Mouse (Mus musculus) cerebellum, adult 2 months (tissue): Measurements from ENCODE around the gene Ptprq. TPM values are rescaled to one million over a fixed set of nuclear protein-coding genes. Genes with fewer than 3 reads are reported as not detected.

ENCODE experiments used
- DNase-seq, 2 experiments: peaks; one replicate each; pipeline ENCODE4 v3.0.0; 2021
- H3K27ac ChIP-seq: fragments of 200-500 bp; 2 replicates; pipeline ENCODE4 v1.5.1; 2012; ENCODE audit warnings: low read length, control low read depth, inconsistent platforms; ENCODE audit not compliant: insufficient read depth
- H3K27me3 ChIP-seq: fragments of 200-500 bp; 2 replicates; pipeline ENCODE4 v1.6.1; 2012; ENCODE audit warnings: inconsistent platforms, mild to moderate bottlenecking, low read length, moderate library complexity; ENCODE audit not compliant: control insufficient read depth, insufficient read depth
- H3K4me1 ChIP-seq: fragments of 200-500 bp; 2 replicates; pipeline ENCODE4 v1.6.1; 2011; ENCODE audit warnings: low read length; ENCODE audit not compliant: control insufficient read depth, insufficient read depth
- H3K4me3 ChIP-seq: fragments of 200-500 bp; replicated peaks from 2 replicates; pipeline ENCODE3; 2011; ENCODE audit warnings: mild to moderate bottlenecking, low read depth, low read length, control low read depth; ENCODE audit not compliant: insufficient read depth
- CTCF ChIP-seq: fragments of 200-500 bp; IDR thresholded peaks from 2 replicates; pipeline ENCODE4 v1.5.1; 2011; ENCODE audit warnings: low read depth, mild to moderate bottlenecking, control low read depth, low read length, moderate library complexity, borderline replicate concordance; ENCODE audit not compliant: insufficient read depth
- POLR2A ChIP-seq: fragments of 200-500 bp; IDR thresholded peaks from 2 replicates; pipeline ENCODE4 v1.6.1; 2011; ENCODE audit warnings: low read length, control low read depth, borderline replicate concordance; ENCODE audit not compliant: insufficient read depth
- WGBS: fragments of 180-500 bp; shearing (Covaris S2); methylation state at CpG from one replicate; pipeline ENCODE4 v1.1.7; 2018; 5-methylcytosine and 5-hydroxymethylcytosine counted together
- polyA plus RNA-seq: library from polyadenylated mRNA; depleted of rRNA; stranded (reverse); fragments of >200 nt; gene quantifications from 2 replicates; pipeline ENCODE4 v1.2.3, GENCODE M21; 2012

Gene Ptprq
- polyA plus RNA-seq, 1 experiment = 0.02 TPM

- Histone ChIP-seq H3K27me3 (no peaks in the 10 kb centered on the region), H3K4me1 (no peaks in the 10 kb centered on the region; the same call in 1 of the 2 replicates), H3K27ac (no peak overlapping the region), H3K4me3 (no peak overlapping the region)
- TF ChIP-seq CTCF (no peak), POLR2A (no peak)
- 44% methylated on average over 5 of the region's 5 CpGs for WGBS
- DNase-seq = peak in 1 of 2 experiments; percentile 20
Measured at GRCm38 (mm10) chr10:107519216-107519615, 200.6 kb downstream of the Ptprq start.

GRCm38 (mm10) chr10:107516641-107517040 is 203.2 kb downstream of the Ptprq start:
- H3K27me3 ChIP-seq = no peaks in the 10 kb centered on the region
- H3K4me1 ChIP-seq = no peaks in the 10 kb centered on the region; the same call in 1 of the 2 replicates
- DNase-seq = no peak
- 61% methylated on average over 7 of the region's 7 CpGs for WGBS
- no peak overlapping the region for H3K4me3 ChIP-seq
- no peak overlapping the region for H3K27ac ChIP-seq
- TF ChIP-seq POLR2A = no peak
- no peak for TF ChIP-seq CTCF

- DNase-seq = no peak
- TF ChIP-seq POLR2A = no peak
- no peak for TF ChIP-seq CTCF
- H3K4me3 ChIP-seq = no peak overlapping the region
- no peaks in the 10 kb centered on the region; the same call in 1 of the 2 replicates for H3K4me1 ChIP-seq
- 89% methylated on average over 7 of the region's 7 CpGs for WGBS
- no peaks in the 10 kb centered on the region for H3K27me3 ChIP-seq
- no peak overlapping the region for H3K27ac ChIP-seq
Measured at GRCm38 (mm10) chr10:107514735-107515134, 205.1 kb downstream of the Ptprq start.

GRCm38 (mm10) chr10:107506397-107506796 is 213.5 kb downstream of the Ptprq start:
- DNase-seq = no peak
- H3K27ac ChIP-seq = no peak overlapping the region
- 87% methylated on average over 2 of the region's 2 CpGs for WGBS
- no peak overlapping the region for H3K4me3 ChIP-seq
- no peaks in the 10 kb centered on the region for H3K4me1 ChIP-seq
- TF ChIP-seq POLR2A = no peak
- TF ChIP-seq CTCF = no peak
- no peaks in the 10 kb centered on the region for H3K27me3 ChIP-seq

GRCm38 (mm10) chr10:107503430-107503829 is 216.4 kb downstream of the Ptprq start:
- 86% methylated on average over 4 of the region's 4 CpGs for WGBS

GRCm38 (mm10) chr10:107502193-107502592 is 217.7 kb downstream of the Ptprq start:
- WGBS = 89% methylated on average over 7 of the region's 7 CpGs
- Histone ChIP-seq H3K4me1 (no peaks in the 10 kb centered on the region), H3K4me3 (no peak overlapping the region), H3K27ac (no peak overlapping the region), H3K27me3 (no peaks in the 10 kb centered on the region)
- no peak for TF ChIP-seq POLR2A
- no peak for TF ChIP-seq CTCF
- DNase-seq = no peak

More at GRCm38 (mm10) chr10:107503430-107503829, 216.4 kb downstream of the Ptprq start:
- TF ChIP-seq POLR2A (no peak), CTCF (no peak)
- Histone ChIP-seq H3K27me3 (no peaks in the 10 kb centered on the region), H3K4me1 (no peaks in the 10 kb centered on the region), H3K27ac (no peak overlapping the region), H3K4me3 (no peak overlapping the region)
- DNase-seq = no peak

DNA sequence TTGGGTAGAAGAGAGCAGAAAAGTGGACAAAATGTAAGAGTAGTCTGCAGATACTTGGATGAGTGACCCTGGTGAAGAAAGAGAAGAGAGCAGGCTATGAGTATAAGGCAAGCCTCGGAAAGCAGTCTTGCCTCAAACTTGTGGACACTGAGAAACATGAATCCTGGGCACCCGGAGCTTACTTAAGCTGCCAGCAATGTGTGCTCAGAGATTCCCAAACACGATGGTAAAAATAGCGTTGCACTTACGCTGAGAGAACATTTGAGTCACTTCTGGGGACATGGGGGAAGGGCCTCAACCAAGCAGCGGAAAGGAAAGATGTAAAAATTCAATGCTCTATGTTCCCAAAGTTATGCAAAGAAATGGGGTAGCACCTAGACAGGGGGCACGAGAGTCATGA is 220.2 kb downstream of the Ptprq start:
- 83% methylated on average over 7 of the region's 7 CpGs for WGBS

DNA sequence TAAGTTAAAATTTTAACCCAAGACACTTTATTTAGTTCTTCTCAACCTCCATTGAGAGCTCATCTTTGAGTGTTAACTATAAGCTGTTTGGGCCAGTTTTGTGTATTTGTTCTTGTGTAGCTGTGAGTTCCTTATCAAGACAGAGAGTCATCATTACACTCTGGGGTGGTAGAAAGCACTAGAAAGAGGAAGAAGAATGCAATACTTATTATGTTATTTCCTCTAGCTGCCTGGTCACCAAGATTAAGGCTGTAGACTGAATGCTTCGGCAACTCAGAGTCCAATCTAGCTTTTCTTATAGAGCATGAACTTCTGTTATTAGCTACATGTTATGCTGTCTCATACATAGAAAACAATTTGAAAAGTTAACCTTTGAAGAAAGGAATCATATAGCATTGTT is 223.4 kb downstream of the Ptprq start:
- Histone ChIP-seq H3K4me3 (no peak overlapping the region), H3K4me1 (no peaks in the 10 kb centered on the region), H3K27me3 (no peaks in the 10 kb centered on the region), H3K27ac (no peak overlapping the region)
- TF ChIP-seq POLR2A = no peak
- TF ChIP-seq CTCF = no peak
- DNase-seq = no peak
- whole genome bisulfite sequencing = 96% methylated on average over 1 of the region's 1 CpGs

More for the DNA sequence above, 220.2 kb downstream of the Ptprq start:
- TF ChIP-seq POLR2A (no peak), CTCF (no peak)
- Histone ChIP-seq H3K4me3 (no peak overlapping the region), H3K4me1 (no peaks in the 10 kb centered on the region), H3K27me3 (no peaks in the 10 kb centered on the region), H3K27ac (no peak overlapping the region)
- DNase-seq = no peak

- WGBS = 69% methylated on average over 6 of the region's 6 CpGs
- no peak for TF ChIP-seq POLR2A
- TF ChIP-seq CTCF = no peak
- Histone ChIP-seq H3K27ac (no peak within 1 kb of the TSS), H3K4me3 (no peak within 1 kb of the TSS), H3K27me3 (no peaks in the 10 kb centered on the region), H3K4me1 (no peaks in the 10 kb centered on the region)
- no peak for DNase-seq
Measured at GRCm38 (mm10) chr10:107494568-107494967, 225.3 kb downstream of the Ptprq start, which contains the start of gene Myf6. TSS of gene Myf6 (minus strand) at chr10:107494737.
